In the genomic region with DNA sequence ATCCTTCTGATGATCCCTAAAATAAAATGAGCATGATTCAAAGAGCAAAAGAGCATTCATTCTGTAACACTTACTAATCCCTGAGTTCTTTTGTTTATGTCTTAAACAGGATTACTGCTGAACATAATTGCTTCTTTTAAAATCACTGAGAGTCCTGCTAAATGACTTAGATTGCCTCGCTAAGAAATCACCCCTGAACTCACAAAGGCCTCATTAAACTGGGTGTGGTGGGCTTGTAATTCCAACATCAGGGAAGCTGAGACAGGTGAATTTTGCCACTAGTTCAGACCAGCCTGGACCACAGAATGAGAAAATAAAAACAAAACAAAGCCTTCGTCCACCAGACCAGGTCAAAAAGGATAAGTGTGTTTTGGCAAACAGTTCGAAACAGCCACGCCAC, we compare ENCODE assay signal across 15 mouse cellular contexts.
"Had no signal": no experiment of that assay in that cellular context is flagged by ENCODE, and none has a peak within 500 bp of the region (broad histone marks: within the 10 kb centered on the region; RNA-seq: fewer than 3 reads in every experiment).

No protein-coding gene starts in this region.

- DNase-seq: right cerebral cortex, adult 18-20 months; right cerebral cortex, postnatal 14 days; right cerebral cortex, postnatal 25 days; right cerebral cortex, postnatal 4 days; spleen, adult 18-20 months; thymus, adult 18-20 months; thymus, adult 2 months; thymus, postnatal 14 days; thymus, postnatal 25 days; thymus, postnatal 36 days; thymus, postnatal 4 days had no signal

- H3K9me3 ChIP-seq: neural tube, embryonic 13.5 days; neural tube, embryonic 15.5 days; stomach, embryonic 15.5 days had no signal

- H3K4me3 ChIP-seq: neural tube, embryonic 13.5 days; neural tube, embryonic 15.5 days; stomach, embryonic 15.5 days had no signal

- H3K36me3 ChIP-seq: neural tube, embryonic 13.5 days; neural tube, embryonic 15.5 days; stomach, embryonic 15.5 days had no signal

- H3K9ac ChIP-seq: neural tube, embryonic 13.5 days; neural tube, embryonic 15.5 days; stomach, embryonic 15.5 days had no signal

- H3K4me2 ChIP-seq: neural tube, embryonic 13.5 days; neural tube, embryonic 15.5 days; stomach, embryonic 15.5 days had no signal

- H3K4me1 ChIP-seq: neural tube, embryonic 13.5 days; neural tube, embryonic 15.5 days; stomach, embryonic 15.5 days had no signal

- H3K27me3 ChIP-seq: neural tube, embryonic 13.5 days; neural tube, embryonic 15.5 days; stomach, embryonic 15.5 days had no signal

- H3K27ac ChIP-seq: neural tube, embryonic 13.5 days; neural tube, embryonic 15.5 days; stomach, embryonic 15.5 days; stomach, postnatal 0 days had no signal
